Mouse (Mus musculus): ENCODE results near the gene Gzmm. TPM values are rescaled to one million over a fixed set of nuclear protein-coding genes. Genes with fewer than 3 reads are reported as not detected.

Gzmm gene
- total and polyA plus RNA-seq, 2 experiments from 2014 or later: 0.63 to 1.2 TPM

GRCm38 (mm10) chr10:79712499-79713126, 23.8 kb downstream of the Gzmm start:
- Histone ChIP-seq H3K36me3 (ENCODE audit: insufficient read depth, low read length) (peaks cover 27% of the 10 kb centered on the region), H3K4me2 (ENCODE audit: low read depth, low read length) (no peak overlapping the region), H3K9me3 (ENCODE audit: low read length) (no peaks in the 10 kb centered on the region), H3K27ac (no peak overlapping the region), H3K4me1 (ENCODE audit: insufficient read depth, low read length) (no peaks in the 10 kb centered on the region), H3K9ac (replicated peaks; ENCODE audit: low read length) (no peak overlapping the region), H3K4me3 (ENCODE audit: low read length) (no peak overlapping the region), H3K27me3 (ENCODE audit: insufficient read depth, low read length) (no peaks in the 10 kb centered on the region)
- TF ChIP-seq CTCF (IDR thresholded peaks at IDR 0.05; ENCODE audit: low read depth): peak; percentile 84
- WGBS: 15% methylated on average over 4 of the region's 6 CpGs
- DNase-seq (ENCODE audit: low spot score): peak; percentile 90
- peak; percentile 28 for ATAC-seq

- Histone ChIP-seq H3K27ac (no peak overlapping the region), H3K4me3 (ENCODE audit: low read length) (no peak overlapping the region), H3K27me3 (ENCODE audit: insufficient read depth, low read length) (no peaks in the 10 kb centered on the region), H3K9ac (replicated peaks; ENCODE audit: low read length) (no peak overlapping the region), H3K4me2 (ENCODE audit: low read depth, low read length) (no peak overlapping the region), H3K9me3 (ENCODE audit: low read length) (no peaks in the 10 kb centered on the region), H3K36me3 (ENCODE audit: insufficient read depth, low read length) (peaks cover 27% of the 10 kb centered on the region), H3K4me1 (ENCODE audit: insufficient read depth, low read length) (no peaks in the 10 kb centered on the region)
- TF ChIP-seq CTCF (IDR thresholded peaks at IDR 0.05; ENCODE audit: low read depth): no peak
- ATAC-seq: no peak
- no peak for DNase-seq (ENCODE audit: low spot score)
- 17% methylated on average over 1 of the region's 1 CpGs for WGBS
These were observed 24.3 kb downstream of the Gzmm start for GRCm38 (mm10) chr10:79713163-79713562.

- no peak overlapping the region for H3K27ac ChIP-seq
- no peaks in the 10 kb centered on the region for H3K27me3 ChIP-seq (ENCODE audit: insufficient read depth, low read length)
- DNase-seq (ENCODE audit: low spot score): peak; percentile 52
- WGBS: 48% methylated on average over 4 of the region's 4 CpGs
- no peak overlapping the region for H3K4me2 ChIP-seq (ENCODE audit: low read depth, low read length)
- no peak for ATAC-seq
- no peak overlapping the region for H3K4me3 ChIP-seq (ENCODE audit: low read length)
- peaks cover 22% of the 10 kb centered on the region for H3K36me3 ChIP-seq (ENCODE audit: insufficient read depth, low read length)
- TF ChIP-seq CTCF (IDR thresholded peaks at IDR 0.05; ENCODE audit: low read depth): no peak
- H3K9ac ChIP-seq (replicated peaks; ENCODE audit: low read length): no peak overlapping the region
- H3K9me3 ChIP-seq (ENCODE audit: low read length): no peaks in the 10 kb centered on the region
- no peaks in the 10 kb centered on the region for H3K4me1 ChIP-seq (ENCODE audit: insufficient read depth, low read length)
These were observed 26.2 kb downstream of the Gzmm start for GRCm38 (mm10) chr10:79714996-79715395.

GRCm38 (mm10) chr10:79716254-79716987, 27.6 kb downstream of the Gzmm start, which contains the start of gene Hcn2:
Hcn2 (plus strand) TSS chr10:79716634.
- H3K4me1 ChIP-seq (ENCODE audit: insufficient read depth, low read length): no peaks in the 10 kb centered on the region
- peak within 1 kb of the TSS; percentile 88 for H3K4me2 ChIP-seq (ENCODE audit: low read depth, low read length)
- H3K36me3 ChIP-seq (ENCODE audit: insufficient read depth, low read length): peaks cover 8% of the 10 kb centered on the region; the same call in 1 of the 2 replicates
- peak within 1 kb of the TSS; percentile 76 for H3K4me3 ChIP-seq (ENCODE audit: low read length)
- peak; percentile 60 for ATAC-seq
- TF ChIP-seq CTCF (IDR thresholded peaks at IDR 0.05; ENCODE audit: low read depth): no peak
- peak within 1 kb of the TSS; percentile 76 for H3K27ac ChIP-seq
- WGBS: 1% methylated on average over 64 of the region's 91 CpGs
- H3K27me3 ChIP-seq (ENCODE audit: insufficient read depth, low read length): no peaks in the 10 kb centered on the region
- DNase-seq (ENCODE audit: low spot score): peak; percentile 68
- H3K9me3 ChIP-seq (ENCODE audit: low read length): no peaks in the 10 kb centered on the region
- H3K9ac ChIP-seq (replicated peaks; ENCODE audit: low read length): peak within 1 kb of the TSS; percentile 82

GRCm38 (mm10) chr10:79716988-79717355, 28.2 kb downstream of the Gzmm start:
- Histone ChIP-seq H3K4me1 (ENCODE audit: insufficient read depth, low read length) (0 out of 2 replicates have a peak, but pooled peaks cover 1% of the 10 kb centered on the region), H3K4me3 (ENCODE audit: low read length) (peak overlapping the region; percentile 76), H3K27me3 (ENCODE audit: insufficient read depth, low read length) (no peaks in the 10 kb centered on the region), H3K27ac (peak overlapping the region; percentile 76), H3K36me3 (ENCODE audit: insufficient read depth, low read length) (peaks cover 2% of the 10 kb centered on the region; the same call in 1 of the 2 replicates), H3K4me2 (ENCODE audit: low read depth, low read length) (peak overlapping the region; percentile 88), H3K9ac (replicated peaks; ENCODE audit: low read length) (peak overlapping the region; percentile 82), H3K9me3 (ENCODE audit: low read length) (no peaks in the 10 kb centered on the region)
- ATAC-seq (no peak; the same call in 1 of the 2 replicates), DNase-seq (ENCODE audit: low spot score) (peak; percentile 39)
- WGBS: 1% methylated on average over 43 of the region's 44 CpGs
- no peak for TF ChIP-seq CTCF (IDR thresholded peaks at IDR 0.05; ENCODE audit: low read depth)

- Histone ChIP-seq H3K36me3 (ENCODE audit: insufficient read depth, low read length) (no peaks in the 10 kb centered on the region), H3K27me3 (ENCODE audit: insufficient read depth, low read length) (no peaks in the 10 kb centered on the region), H3K9me3 (ENCODE audit: low read length) (no peaks in the 10 kb centered on the region), H3K9ac (replicated peaks; ENCODE audit: low read length) (peak overlapping the region; percentile 82), H3K27ac (0 out of 2 replicates have a peak overlapping the region, but pooled peaks have one; percentile 76), H3K4me3 (ENCODE audit: low read length) (peak overlapping the region; percentile 76), H3K4me2 (ENCODE audit: low read depth, low read length) (peak overlapping the region; percentile 88), H3K4me1 (ENCODE audit: insufficient read depth, low read length) (0 out of 2 replicates have a peak, but pooled peaks cover 3% of the 10 kb centered on the region)
- TF ChIP-seq CTCF (IDR thresholded peaks at IDR 0.05; ENCODE audit: low read depth): no peak
- ATAC-seq (peak; percentile 30; the same call in 1 of the 2 replicates), DNase-seq (ENCODE audit: low spot score) (peak; percentile 54)
- 3% methylated on average over 42 of the region's 43 CpGs for WGBS
These were observed 29.0 kb downstream of the Gzmm start for GRCm38 (mm10) chr10:79717640-79718357.

All from hindbrain, postnatal 0 days (tissue).